Mouse (Mus musculus): ENCODE data around the gene Tead1.

GRCm38 (mm10) chr7:112854516-112854915, 175.4 kb downstream of the Tead1 start:
- TF ChIP-seq CTCF (IDR thresholded peaks at IDR 0.05; ENCODE audit: low read depth) (peak; percentile 51), EP300 (optimal IDR thresholded peaks at IDR 0.05) (no peak)
